Mouse (Mus musculus) kidney, postnatal 0 days (tissue): ENCODE measurements around the gene Foxo6. TPM values are rescaled to one million over a fixed set of nuclear protein-coding genes. Genes with fewer than 3 reads are reported as not detected.

Experiments
- ATAC-seq: fragments of 200-750 bp; cut with Nextera tagmentation; replicated peaks from 2 replicates; pipeline ENCODE4 v1.8.0; 2017; ENCODE audit warnings: low read depth, moderate number of reproducible peaks, moderate TSS enrichment, moderate library complexity; ENCODE audit not compliant: low FRiP score
- DNase-seq: peaks from one replicate; pipeline ENCODE4 v3.0.0-alpha.2; 2016; ENCODE audit warnings: low spot score
- H3K27ac ChIP-seq: fragments of 300-500 bp; sonication (generic); 2 replicates; pipeline ENCODE4 v1.5.1; 2014; ENCODE audit warnings: mild to moderate bottlenecking
- H3K27me3 ChIP-seq: fragments of 300-500 bp; sonication (generic); 2 replicates; pipeline ENCODE4 v1.6.1; 2014; ENCODE audit warnings: low read length, mixed read lengths; ENCODE audit not compliant: insufficient read depth
- H3K36me3 ChIP-seq: fragments of 300-500 bp; sonication (generic); 2 replicates; pipeline ENCODE4 v1.6.1; 2014; ENCODE audit warnings: low read length, mixed read lengths; ENCODE audit not compliant: insufficient read depth
- H3K4me1 ChIP-seq: fragments of 300-500 bp; sonication (generic); replicated peaks from 2 replicates; pipeline ENCODE4 v1.6.1; 2014; ENCODE audit warnings: antibody characterized with exemption, low read length, mixed read lengths; ENCODE audit not compliant: insufficient read depth
- H3K4me2 ChIP-seq: fragments of 300-500 bp; sonication (generic); 2 replicates; pipeline ENCODE4 v1.6.1; 2014; ENCODE audit warnings: mild to moderate bottlenecking, low read length, moderate library complexity, mixed read lengths
- H3K4me3 ChIP-seq: fragments of 300-500 bp; sonication (generic); replicated peaks from 2 replicates; pipeline ENCODE4 v1.5.1; 2014; ENCODE audit warnings: low read depth, low read length
- H3K9ac ChIP-seq: fragments of 300-500 bp; sonication (generic); 2 replicates; pipeline ENCODE4 v1.6.1; 2014; ENCODE audit warnings: low read depth, low read length
- H3K9me3 ChIP-seq: fragments of 300-500 bp; sonication (generic); replicated peaks from 2 replicates; pipeline ENCODE4 v1.6.1; 2016; ENCODE audit warnings: low read length, inconsistent platforms, mixed read lengths
- CTCF ChIP-seq: IDR thresholded peaks from 2 replicates; pipeline ENCODE4 v1.5.1; 2016; ENCODE audit warnings: antibody characterized with exemption, low read depth, mild to moderate bottlenecking, moderate library complexity
- WGBS: fragments of 180-500 bp; shearing (Covaris S2); extraction: QIAGEN DNeasy Blood & Tissue Kit; methylation state at CpG from one replicate; pipeline ENCODE4 v1.1.7; 2014; 5-methylcytosine and 5-hydroxymethylcytosine counted together
- polyA plus RNA-seq: library from polyadenylated mRNA; unstranded; fragments of >200 nt; fragmentation: Nextera tagmentation; extraction: Ambion mirVana; gene quantifications from 2 replicates; pipeline ENCODE4 v1.2.1, GENCODE M21; 2015

The Foxo6 gene
- polyA plus RNA-seq, 1 experiment from 2014 or later = 0.11 TPM

- WGBS = 24% methylated on average over 24 of the region's 24 CpGs
- no peak for ATAC-seq
These were observed 20.0 kb downstream of the Foxo6 start for GRCm38 (mm10) chr4:120267136-120267535.

DNA sequence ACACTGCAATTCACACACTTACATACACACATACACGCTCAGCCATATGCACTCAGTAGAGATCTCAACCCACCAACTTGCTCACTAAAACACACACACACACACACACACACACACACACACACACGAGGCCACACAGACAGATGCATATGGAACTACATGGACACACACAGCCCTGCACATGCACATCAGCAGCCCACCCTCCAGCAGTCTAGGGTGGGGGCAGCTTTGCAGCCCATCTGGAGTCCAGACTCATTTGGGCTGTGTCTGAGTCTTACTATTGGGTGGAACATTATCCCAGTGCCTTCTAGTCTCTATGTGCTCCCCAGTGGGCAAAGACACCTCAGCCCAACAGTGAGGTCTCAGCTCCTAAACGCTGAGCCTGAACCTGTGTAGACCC is 23.0 kb downstream of the Foxo6 start:
- ATAC-seq = no peak
- H3K9ac ChIP-seq = no peak overlapping the region
- no peak overlapping the region for H3K27ac ChIP-seq
- no peaks in the 10 kb centered on the region for H3K9me3 ChIP-seq
- H3K4me1 ChIP-seq = peaks cover 7% of the 10 kb centered on the region; the same call in 1 of the 2 replicates
- TF ChIP-seq CTCF = no peak
- H3K27me3 ChIP-seq = peaks cover 47% of the 10 kb centered on the region
- no peak for DNase-seq
- H3K36me3 ChIP-seq = no peaks in the 10 kb centered on the region
- 65% methylated on average over 3 of the region's 3 CpGs for WGBS
- no peak overlapping the region for H3K4me2 ChIP-seq
- no peak overlapping the region for H3K4me3 ChIP-seq

More at GRCm38 (mm10) chr4:120267136-120267535, 20.0 kb downstream of the Foxo6 start:
- H3K4me1 ChIP-seq = peaks cover 7% of the 10 kb centered on the region; the same call in 1 of the 2 replicates
- DNase-seq = no peak
- no peak overlapping the region for H3K4me3 ChIP-seq
- H3K27me3 ChIP-seq = peaks cover 60% of the 10 kb centered on the region
- no peaks in the 10 kb centered on the region for H3K9me3 ChIP-seq
- no peak overlapping the region for H3K4me2 ChIP-seq
- no peak for TF ChIP-seq CTCF
- H3K9ac ChIP-seq = no peak overlapping the region
- no peaks in the 10 kb centered on the region for H3K36me3 ChIP-seq
- H3K27ac ChIP-seq = no peak overlapping the region

GRCm38 (mm10) chr4:120262726-120263125 is 24.4 kb downstream of the Foxo6 start:
- H3K36me3 ChIP-seq = no peaks in the 10 kb centered on the region
- DNase-seq (no peak), ATAC-seq (no peak)
- H3K27ac ChIP-seq = no peak overlapping the region
- 50% methylated on average over 2 of the region's 2 CpGs for WGBS
- H3K9me3 ChIP-seq = no peaks in the 10 kb centered on the region
- H3K4me3 ChIP-seq = no peak overlapping the region
- TF ChIP-seq CTCF = no peak
- H3K4me1 ChIP-seq = no peaks in the 10 kb centered on the region
- no peak overlapping the region for H3K9ac ChIP-seq
- H3K27me3 ChIP-seq = peaks cover 39% of the 10 kb centered on the region
- H3K4me2 ChIP-seq = no peak overlapping the region

DNA sequence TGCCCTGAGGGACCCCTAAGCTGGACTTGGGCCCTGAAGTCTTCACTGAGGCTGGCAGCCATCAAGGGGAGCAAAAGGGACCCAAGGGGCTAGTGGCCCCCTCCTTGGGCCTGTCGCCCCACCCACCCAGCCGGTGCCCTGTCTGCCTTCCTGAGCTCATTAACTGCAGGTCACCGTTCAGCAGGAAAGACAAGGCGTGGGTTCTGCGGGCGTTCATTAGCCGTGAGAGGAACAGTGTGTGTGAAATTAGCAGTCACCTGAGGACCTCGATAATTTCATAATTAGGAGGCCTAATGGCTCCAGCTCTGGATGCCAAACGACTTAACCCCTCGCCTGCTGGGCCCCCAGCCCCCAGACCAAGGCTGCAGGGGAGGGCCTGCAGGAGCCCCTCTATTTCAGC is 24.9 kb downstream of the Foxo6 start:
- ATAC-seq = no peak

GRCm38 (mm10) chr4:120259356-120260181 is 27.6 kb downstream of the Foxo6 start:
- Histone ChIP-seq H3K27ac (no peak overlapping the region), H3K27me3 (0 out of 2 replicates have a peak, but pooled peaks cover 14% of the 10 kb centered on the region), H3K4me2 (no peak overlapping the region), H3K9me3 (no peaks in the 10 kb centered on the region), H3K36me3 (no peaks in the 10 kb centered on the region), H3K9ac (no peak overlapping the region), H3K4me1 (no peaks in the 10 kb centered on the region), H3K4me3 (no peak overlapping the region)
- TF ChIP-seq CTCF = no peak
- ATAC-seq (peak; percentile 85), DNase-seq (peak; percentile 83)
- whole genome bisulfite sequencing = 12% methylated on average over 21 of the region's 21 CpGs

More for the DNA sequence above, 24.9 kb downstream of the Foxo6 start:
- Histone ChIP-seq H3K9ac (no peak overlapping the region), H3K9me3 (no peaks in the 10 kb centered on the region), H3K36me3 (no peaks in the 10 kb centered on the region), H3K4me2 (no peak overlapping the region), H3K27ac (no peak overlapping the region), H3K27me3 (peaks cover 34% of the 10 kb centered on the region), H3K4me3 (no peak overlapping the region), H3K4me1 (no peaks in the 10 kb centered on the region)
- DNase-seq = no peak
- no peak for TF ChIP-seq CTCF
- 18% methylated on average over 10 of the region's 10 CpGs for WGBS

GRCm38 (mm10) chr4:120248800-120249261 is 38.3 kb downstream of the Foxo6 start:
- ATAC-seq (peak; percentile 81), DNase-seq (peak; percentile 80)
- 9% methylated on average over 8 of the region's 8 CpGs for WGBS

More at GRCm38 (mm10) chr4:120248800-120249261, 38.3 kb downstream of the Foxo6 start:
- TF ChIP-seq CTCF = no peak
- peaks cover 13% of the 10 kb centered on the region for H3K4me1 ChIP-seq
- H3K27me3 ChIP-seq = no peaks in the 10 kb centered on the region
- no peak overlapping the region for H3K4me3 ChIP-seq
- H3K36me3 ChIP-seq = no peaks in the 10 kb centered on the region
- H3K4me2 ChIP-seq = no peak overlapping the region
- no peaks in the 10 kb centered on the region for H3K9me3 ChIP-seq
- 0 out of 2 replicates have a peak overlapping the region, but pooled peaks have one; percentile 13 for H3K27ac ChIP-seq
- no peak overlapping the region for H3K9ac ChIP-seq
